Mouse (Mus musculus) layer of hippocampus, postnatal 14 days (tissue): Measurements from ENCODE around the gene Cyba. TPM values are rescaled to one million over a fixed set of nuclear protein-coding genes. Genes with fewer than 3 reads are reported as not detected.

Source experiments
- DNase-seq, 2 experiments: peaks; one replicate each; pipeline ENCODE4 v3.0.0; 2021 to 2022; ENCODE audit warnings: low spot score in 2 of 2, mixed read lengths in 1 of 2
- total RNA-seq, 2 experiments: library from RNA; stranded (reverse); gene quantifications; 2 replicates each; pipeline ENCODE4 v1.2.3; 2021

The Cyba gene
- total RNA-seq, 2 experiments from 2014 or later = 8.9 to 14.5 TPM

DNA sequence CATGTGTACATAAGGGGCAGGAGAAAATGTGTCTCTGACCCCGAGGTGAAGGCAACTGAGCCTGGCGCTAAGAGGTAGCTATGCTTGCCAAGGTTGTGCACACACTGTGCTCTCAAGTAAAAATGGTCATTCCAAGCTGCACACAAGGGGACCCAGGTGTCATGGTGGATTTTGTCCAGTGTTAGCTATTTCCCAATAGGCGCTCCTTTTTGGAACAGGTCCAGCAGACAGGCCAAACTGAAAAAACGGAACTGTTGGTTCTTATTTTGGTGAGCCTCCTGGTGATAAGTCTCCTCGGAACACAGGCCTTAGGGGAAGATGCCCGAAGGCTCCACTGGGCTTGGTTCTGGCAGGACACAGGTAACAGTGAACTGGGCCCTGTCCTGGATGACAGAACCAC is 21.7 kb upstream of the Cyba start:
- no peak for DNase-seq

DNA sequence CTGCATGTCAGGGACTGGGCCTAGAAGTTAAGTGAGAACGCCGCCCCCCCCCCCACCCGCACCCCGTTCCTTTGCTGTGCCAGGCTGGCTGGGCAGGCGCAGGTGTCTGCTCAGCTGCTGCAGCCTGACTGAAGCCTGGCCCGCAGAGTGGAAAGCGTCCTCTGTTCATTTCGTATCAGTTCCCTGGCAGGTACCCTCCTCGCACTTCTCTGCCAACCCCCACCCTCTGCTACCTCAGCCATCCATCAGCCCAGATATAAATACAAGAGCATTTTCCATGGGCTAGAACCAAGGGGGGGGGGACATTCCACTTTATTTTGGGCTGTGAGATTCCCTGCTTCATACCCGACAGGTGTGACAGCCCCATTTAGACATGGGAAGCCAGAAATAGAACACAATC is 19.4 kb upstream of the Cyba start:
- no peak for DNase-seq

DNA sequence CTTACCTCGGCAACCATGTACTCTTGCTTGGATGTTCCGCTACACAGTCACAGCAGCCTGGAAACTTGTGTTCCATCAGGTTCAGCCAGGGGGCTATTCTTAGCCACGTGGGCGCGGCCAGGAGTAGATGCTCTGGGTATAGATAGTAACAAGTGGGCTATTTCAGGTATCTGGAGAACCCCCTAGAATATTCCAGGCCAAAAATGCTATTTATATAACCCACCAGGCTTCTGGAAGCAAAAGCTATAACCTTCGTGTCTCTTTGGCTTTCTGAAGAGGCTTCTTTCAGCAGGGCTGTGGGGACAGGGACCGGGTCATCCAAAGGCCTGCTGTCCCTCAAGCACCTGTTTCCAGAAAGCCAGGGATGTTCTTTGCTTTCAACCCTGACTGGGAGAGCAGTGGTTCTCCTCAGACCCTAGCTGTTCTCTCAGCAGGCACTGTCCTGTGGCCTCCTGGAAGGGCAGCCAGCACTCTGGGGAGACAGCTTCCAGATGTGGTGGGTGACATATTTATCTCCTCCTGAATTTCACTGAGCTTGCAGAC is 18.5 kb upstream of the Cyba start:
- no peak for DNase-seq

DNA sequence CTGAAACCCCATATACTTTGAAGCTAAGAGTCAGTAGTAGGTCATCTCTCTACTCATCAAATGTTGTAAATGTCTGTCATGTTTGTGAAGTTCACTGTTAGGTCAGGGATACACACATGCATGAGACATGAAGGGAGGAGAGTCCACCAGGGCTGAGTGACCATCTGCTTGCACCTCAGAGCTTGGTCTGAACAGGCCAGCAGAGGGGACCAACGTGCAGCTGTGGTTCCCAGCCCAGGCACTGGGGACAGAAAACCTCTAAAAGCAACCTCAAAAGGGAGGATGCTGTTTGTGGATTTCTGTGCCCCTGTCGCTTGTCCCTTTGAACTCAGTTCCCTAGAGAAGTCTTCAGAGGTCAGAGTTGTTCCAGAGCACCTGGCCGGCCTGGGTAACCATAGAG is 12.5 kb upstream of the Cyba start:
- no peak for DNase-seq

DNA sequence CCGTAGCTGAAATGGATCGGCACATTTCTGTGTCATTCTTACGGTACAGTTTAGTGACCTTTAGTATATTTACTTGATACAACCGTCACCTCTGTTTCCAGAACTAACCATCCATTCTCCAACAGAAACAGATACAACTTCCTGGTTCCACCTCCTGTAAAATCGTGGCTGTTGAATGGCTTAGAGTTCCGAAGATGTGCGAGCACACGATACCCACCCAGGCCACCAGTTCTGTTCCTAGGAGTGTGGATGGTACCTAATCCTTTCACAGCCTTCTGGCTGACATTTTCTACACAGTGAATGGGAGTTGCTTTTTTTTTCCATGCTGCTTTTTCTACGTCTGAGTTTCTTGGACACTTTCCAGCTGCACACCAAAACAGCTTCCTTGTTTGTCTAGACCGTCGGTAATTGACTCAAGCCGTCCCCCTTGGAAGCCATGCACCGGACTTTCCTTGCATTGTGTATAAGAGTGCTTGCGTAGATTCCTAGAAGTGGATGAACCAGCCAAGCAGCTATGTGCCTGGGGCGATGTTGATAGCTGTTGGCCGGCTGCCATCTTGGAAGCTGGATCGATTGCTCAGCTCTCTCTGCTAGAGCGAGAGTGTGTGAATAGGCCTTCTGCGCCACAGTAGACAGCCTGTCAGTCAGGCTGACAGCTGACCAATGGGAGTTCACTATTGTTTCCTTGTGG is 11.5 kb upstream of the Cyba start:
- peak; percentile 85 to 91 for DNase-seq

DNA sequence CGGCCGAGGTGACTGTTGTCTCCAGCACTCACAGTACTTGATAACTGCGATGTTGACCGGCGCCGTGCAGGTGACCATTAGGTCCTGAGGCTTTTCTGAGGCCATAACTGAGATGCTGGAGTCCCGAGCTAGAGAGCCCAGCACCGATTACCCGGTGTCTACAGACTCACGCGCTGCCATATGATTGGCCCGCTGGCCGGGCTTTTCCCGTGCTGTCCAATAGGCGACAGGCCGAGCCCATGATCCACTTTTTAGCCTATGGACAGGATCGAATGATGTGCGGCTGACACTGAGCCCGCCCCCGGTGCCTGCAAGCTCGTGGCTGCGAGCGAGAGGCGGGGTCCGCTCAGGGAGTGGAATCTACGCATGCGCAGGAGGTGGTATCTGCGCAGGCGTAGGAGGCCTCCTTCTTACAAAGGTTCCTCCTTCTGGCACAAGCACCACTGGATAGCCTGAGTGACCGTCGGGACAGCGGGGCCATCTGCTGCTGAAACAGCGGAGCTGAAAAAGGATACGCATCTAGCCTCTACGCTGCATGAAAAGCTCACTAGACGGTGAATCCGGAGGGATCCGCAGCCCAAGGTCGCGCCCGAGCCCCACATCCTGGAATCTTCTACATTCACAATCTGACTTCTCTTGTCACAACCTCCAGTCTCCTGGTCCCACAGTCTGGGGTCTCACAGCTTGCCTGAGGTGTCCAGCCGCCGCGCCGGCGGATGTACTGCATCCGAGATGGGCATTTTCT is 10.7 kb upstream of the Cyba start, which contains the start of gene Mvd:
Gene Mvd (minus strand): TSS at position 161 of the 745 bp plus-strand sequence.
- peak; percentile 98 to 100 for DNase-seq

DNA sequence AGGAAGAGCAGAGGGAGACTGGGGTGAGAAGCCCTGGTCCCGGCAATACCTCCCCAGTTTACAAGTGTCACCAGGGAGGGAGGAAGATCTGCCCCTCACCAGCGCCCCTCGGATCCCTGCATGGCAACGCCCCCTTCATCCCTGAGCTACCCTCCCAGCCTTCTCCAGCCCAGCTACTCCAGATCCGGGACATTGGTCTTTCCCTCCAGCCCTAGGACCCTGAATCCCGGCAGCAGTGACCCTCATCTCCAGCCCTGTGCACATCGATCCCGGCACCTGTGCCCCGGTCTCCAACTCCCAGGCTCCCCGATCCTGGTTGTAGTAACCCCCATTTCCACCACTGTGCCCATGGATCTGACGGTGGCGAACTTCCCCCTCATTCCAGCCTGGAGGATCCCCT is 10.1 kb upstream of the Cyba start:
- no peak for DNase-seq

DNA sequence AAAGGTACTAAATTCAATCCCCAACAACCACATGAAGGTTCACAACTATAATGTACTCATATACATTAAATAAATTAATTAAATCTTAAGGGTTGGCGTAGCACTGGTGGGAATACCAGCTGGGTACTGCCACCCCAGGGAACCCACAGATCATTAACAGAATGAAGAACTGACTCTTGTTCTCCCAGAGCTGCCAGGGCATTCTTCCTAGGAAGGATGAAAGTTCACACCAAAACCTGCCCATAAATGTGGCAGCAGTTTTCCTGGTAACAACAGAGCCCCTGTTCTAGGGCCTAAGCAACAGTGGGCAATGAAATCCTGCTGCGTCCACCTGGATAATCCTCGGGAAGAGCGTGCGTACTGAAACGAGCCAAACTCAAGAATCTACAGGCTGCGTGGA is 9.6 kb upstream of the Cyba start:
- no peak for DNase-seq

DNA sequence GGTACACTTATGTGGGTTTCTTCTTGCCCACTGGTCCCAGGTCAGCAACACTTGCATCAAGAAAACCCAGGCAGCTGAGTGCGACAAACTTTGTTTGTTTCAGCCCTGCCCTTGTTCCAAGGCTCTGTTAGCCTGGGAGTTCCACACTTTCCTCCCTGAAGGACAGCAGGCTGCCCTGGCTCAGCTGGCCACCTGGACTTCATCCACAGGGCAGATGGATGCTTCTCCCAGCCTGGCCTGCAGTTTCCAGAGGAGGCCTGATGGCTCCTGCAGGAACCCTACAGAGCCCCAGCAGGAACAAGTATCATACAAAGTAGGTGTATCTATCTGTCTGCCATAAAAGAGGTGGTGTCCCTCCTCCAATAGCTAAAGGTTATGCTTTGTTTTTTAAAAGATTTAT is 8.6 kb upstream of the Cyba start:
- DNase-seq = no peak

DNA sequence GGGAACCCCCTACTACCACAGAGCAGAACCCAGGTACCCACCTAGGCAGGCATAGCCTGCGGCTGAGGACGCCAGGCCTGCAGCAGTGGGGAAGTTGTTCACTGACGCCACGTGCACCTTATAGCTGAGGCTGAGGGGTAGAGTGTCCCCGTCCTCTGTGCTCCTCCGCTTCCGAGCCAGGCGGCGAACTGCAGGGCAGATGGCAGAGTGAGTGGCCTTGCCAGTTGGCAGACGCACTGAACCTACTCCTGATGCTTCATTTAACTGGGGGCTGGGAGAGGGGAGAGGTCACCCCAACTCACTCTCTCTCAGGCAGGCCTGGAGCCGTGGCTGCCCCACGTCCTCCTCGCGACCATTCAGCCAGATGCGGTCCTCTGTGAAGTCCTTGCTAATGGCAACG is 6.6 kb upstream of the Cyba start:
- DNase-seq = no peak

DNA sequence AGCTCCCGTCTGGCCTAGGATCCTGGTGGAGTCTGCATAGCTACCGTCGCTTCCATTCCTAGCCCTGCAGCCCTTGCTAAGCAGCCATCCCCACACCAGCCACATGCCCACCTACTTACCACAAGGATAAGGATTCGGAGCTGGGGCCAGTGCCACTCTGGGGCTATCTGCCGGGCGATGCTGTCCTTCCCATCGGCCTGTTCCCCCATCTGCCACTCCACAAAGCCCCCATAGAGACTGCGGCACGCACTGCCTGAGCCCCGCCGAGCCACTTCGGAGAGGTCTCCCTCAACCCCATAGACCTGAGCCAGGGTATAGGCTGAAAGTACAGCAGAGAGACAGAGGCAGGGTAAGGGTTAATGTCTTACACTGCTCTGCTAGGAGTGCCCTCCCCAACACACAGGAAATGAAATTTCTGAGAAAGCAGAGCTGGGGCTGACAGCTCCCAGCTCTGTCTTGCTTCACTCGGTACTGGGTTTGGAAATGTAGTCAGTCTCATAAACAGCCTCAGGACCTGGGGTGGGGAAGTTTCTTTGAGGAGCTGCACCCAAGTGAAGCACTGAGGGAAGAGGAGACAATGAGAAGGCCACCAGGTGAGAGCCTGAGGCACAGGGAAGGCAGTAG is 5.1 kb upstream of the Cyba start:
- no peak for DNase-seq

DNA sequence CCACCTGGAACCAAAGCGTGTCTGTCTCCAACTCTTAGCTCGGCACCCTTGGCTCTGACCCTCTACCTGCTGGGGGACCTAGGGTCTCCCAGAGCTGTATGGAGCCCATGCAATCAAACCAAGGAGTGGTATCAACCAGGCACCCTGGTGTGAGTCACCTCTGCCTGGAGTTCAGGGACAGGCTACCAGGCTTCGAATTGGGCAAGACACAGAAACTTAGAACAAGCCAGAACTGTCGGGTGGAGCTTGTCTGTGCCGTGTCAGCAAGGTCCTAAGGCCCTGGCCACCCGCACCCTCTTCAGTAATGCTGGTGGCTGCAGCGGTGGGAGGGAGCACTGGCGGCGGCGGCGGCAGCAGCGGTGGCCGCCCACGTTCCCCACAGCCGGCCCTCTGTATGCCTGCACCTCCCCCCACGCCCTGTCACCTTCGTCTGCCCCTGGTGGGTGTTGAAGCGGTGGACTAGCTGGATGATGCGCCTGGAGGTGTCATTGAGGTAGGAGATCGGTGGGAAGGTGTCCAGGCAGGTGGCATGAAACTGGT is 3.9 kb upstream of the Cyba start:
- no peak for DNase-seq

DNA sequence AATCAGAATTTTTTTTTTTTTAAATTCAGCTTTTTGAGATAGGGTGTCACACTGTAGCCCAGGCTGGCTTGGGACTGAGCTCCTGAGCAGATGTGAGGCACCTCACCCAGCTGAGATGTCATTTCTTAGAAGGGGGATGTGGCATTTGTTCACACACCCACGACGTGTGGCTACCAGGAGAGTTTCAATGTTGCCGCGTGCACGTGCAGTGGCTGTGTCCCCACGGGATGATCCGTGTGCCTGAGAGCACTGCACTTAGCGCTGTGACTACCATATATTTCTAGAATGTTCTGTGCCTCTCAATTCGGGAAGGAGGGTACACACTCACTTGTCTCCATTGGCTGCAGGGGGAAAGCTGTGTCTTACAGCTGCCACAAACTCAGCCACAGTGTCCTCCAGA is 3.4 kb upstream of the Cyba start:
- no peak for DNase-seq

DNA sequence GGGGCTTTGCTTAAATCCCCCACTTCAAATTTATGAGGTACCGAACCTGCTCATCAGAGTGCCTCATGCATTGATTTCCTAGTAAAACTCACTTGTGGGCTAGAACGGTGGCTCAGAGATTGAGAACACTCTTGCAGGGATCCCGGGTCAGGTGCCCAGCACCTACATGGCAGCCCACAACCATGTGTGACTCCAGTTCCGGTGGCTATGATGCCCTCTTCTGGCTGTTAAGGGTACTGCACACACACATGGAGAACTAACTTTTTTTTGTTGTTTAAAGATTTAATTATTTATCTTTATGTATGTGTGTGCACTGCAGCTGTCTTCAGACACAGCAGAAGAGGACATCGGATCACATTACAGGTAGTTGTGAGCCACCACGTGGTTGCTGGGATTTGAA is 2.6 kb upstream of the Cyba start:
- no peak for DNase-seq

DNA sequence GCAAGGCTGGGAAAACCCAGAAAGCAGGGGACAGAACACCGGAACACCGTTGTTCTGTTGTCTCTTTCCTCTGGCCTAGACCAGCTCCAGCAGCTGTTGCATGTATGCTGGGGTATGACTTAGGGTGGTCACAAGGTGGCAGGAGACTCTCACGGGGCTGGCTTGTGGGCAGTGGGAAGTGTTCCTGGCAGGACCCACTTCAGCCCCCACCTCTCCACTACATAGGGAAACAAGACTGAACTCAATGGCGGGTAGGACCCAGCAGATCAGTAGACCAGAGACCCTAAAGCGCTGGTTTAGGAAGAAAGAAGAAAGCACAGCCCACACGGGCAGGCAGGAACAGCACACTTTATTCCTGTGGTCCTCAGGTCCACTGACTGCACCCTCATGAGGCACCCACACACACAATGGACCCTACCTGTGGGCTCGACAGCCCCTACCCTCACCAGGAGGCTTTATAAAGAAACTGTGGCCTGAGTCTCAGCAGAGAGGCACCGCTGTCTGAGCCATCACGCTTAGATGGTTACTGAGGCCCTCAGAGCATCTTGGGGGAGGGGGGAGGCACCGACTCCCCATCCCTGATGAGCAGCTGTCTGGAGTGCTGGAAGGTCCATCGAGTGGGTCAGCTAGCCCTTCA is 657 bp upstream of the Cyba start:
- no peak for DNase-seq

DNA sequence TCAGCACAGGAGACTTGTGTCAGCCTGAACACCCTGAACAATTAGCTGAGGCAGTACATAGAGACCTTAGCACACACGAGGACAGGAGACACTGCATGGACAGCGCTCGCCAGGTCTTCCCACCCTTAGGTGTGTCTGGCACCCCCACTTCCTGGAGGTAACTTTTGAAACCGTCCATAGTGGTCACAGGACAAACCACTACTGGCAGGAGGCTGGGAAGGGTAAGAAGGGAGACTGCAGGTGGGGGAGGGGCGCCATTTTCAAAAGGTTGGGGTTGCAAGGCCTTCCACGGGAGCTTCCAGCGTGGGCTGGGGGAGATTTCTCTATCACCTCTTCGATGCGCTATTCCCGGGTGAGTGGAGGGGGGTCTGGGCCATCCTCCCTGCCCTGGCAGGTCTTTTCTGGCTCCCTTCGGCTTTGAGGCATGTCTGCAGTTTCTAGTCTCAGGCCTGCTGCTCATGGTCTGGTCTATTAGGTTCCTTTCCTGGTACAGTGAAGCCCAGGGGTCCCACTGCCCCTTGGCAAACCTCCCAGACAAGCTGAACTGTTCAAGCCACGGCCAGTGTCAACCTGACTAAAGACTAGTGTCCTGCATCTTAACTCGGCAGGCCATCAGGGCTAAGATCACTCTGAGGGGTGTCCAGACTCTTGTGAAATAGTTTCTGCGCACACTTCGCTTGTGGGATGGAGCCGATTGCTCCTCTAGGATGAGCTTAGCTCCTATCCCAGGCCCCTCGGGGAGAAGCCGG is 862 bp downstream of the Cyba start:
- no peak for DNase-seq

DNA sequence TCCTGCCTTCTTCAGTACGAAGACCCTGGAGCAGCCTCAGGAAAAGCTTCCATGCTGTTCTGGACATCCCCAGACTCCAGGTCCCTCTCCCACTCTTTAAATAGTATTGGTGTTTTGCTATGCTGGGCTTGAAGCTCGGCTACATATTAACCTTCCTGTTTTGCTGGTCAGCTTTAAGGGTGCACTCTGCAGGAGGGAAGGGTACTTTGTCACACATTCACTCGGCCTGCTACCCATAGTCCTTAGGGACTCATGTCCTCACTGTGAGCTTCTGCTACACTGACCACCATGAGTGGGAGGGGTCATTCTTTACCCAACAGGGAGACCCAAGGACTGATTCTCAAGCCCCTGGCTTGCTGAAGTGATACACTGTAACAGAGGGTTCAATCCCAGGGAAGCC is 2.1 kb downstream of the Cyba start:
- DNase-seq = no peak

DNA sequence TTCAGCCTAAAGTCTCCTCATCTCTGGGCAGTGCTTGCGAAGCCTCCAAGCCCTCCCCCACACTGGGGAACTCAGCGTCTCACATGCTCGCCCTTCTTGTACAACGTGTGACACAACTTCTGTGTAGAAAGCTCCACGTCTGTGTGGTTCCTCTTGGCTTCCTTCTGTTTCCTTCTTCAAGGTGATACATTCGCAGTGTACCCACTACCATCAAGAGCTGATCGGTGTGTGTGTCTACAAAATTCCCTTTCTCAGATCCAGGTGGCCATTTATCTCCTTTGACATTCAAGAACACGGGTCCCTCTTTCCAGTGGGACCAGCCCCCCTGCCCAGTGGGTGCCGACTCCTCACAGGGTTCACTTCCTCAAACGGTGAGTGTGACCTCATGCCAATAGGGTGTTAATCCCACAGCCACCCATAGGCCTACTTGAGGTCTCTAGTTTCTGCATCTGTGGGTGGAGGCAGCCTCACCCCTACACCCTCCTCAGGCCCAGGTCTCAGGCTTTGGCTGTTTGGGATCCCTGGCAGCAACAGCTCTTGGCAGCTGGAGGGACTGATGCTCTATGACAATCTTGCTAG is 2.6 kb downstream of the Cyba start:
- DNase-seq = no peak

DNA sequence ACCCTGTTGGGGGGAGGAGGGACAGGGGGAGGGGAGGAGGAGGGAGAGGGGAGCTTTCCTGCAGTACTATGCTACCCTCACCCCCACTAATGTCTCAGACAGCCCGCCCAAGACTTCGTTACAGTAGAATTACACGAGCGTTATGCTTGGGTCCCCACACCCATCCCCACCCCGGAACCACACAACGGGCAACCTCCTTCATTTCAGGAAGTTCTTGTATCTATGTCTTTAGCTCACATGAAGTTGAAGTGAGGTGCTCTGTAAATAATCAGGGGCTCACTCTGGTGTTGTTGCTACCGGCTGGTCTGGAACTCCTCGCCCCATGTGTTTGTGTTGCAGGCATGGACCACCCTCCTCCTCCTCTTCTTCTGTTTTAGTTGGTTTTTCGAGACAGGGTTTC is 4.6 kb downstream of the Cyba start:
- no peak for DNase-seq

DNA sequence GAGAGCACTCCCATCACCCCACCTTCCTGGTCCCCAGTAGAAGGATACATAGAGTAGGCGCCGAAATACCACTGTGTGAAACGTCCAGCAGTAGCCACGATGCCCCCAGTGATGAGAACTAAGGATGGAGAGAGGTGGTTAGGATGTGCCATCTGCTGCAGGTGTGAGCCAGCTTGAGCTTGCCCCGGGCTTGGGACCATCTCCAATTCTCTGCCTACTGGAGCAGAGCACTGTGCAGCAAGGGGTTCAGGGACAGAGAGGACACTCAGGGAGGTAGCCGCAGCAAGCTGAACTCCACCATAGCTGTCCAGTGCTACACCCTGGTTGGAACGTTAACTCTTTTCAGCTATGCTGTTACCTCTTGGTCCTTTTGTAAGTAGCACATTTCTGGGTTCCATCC is 5.1 kb downstream of the Cyba start:
- no peak for DNase-seq
